Mouse (Mus musculus) intestine, embryonic 16.5 days (tissue): ENCODE data around the gene Zp3r. TPM values are rescaled to one million over a fixed set of nuclear protein-coding genes. Genes with fewer than 3 reads are reported as not detected.
"Not testable (repeated sequence)": the region's sequence is repeated elsewhere in the genome, so short reads cannot be mapped to it uniquely, and the experiment has no call there.

Source experiments
- ATAC-seq: fragments of 200-750 bp; cut with Nextera tagmentation; 2 replicates; pipeline ENCODE4 v1.8.0; 2017; ENCODE audit warnings: moderate TSS enrichment, moderate library complexity
- H3K27ac ChIP-seq: fragments of 300-500 bp; sonication (generic); 2 replicates; pipeline ENCODE4 v1.5.1; 2014; ENCODE audit warnings: mild to moderate bottlenecking, low read length
- H3K27me3 ChIP-seq: fragments of 300-500 bp; sonication (generic); replicated peaks from 2 replicates; pipeline ENCODE4 v1.6.1; 2014; ENCODE audit warnings: low read length, control low read depth, mixed read lengths; ENCODE audit not compliant: control insufficient read depth, insufficient read depth
- H3K36me3 ChIP-seq: fragments of 300-500 bp; sonication (generic); 2 replicates; pipeline ENCODE4 v1.6.1; 2014; ENCODE audit warnings: low read length, control low read depth; ENCODE audit not compliant: control insufficient read depth, insufficient read depth
- H3K4me1 ChIP-seq: fragments of 300-500 bp; sonication (generic); 2 replicates; pipeline ENCODE4 v1.6.1; 2014; ENCODE audit warnings: low read length, control low read depth, mixed read lengths; ENCODE audit not compliant: control insufficient read depth, insufficient read depth
- H3K4me2 ChIP-seq: fragments of 300-500 bp; sonication (generic); 2 replicates; pipeline ENCODE4 v1.6.1; 2014; ENCODE audit warnings: low read depth, low read length, control low read depth
- H3K4me3 ChIP-seq: fragments of 300-500 bp; sonication (generic); 2 replicates; pipeline ENCODE4 v1.5.1; 2014; ENCODE audit warnings: mild to moderate bottlenecking, low read length
- H3K9ac ChIP-seq: fragments of 300-500 bp; sonication (generic); 2 replicates; pipeline ENCODE4 v1.6.1; 2014; ENCODE audit warnings: low read depth, low read length
- H3K9me3 ChIP-seq: fragments of 300-500 bp; sonication (generic); 2 replicates; pipeline ENCODE4 v1.6.1; 2016; ENCODE audit warnings: low read length, control low read depth; ENCODE audit not compliant: control insufficient read depth
- WGBS: fragments of 180-500 bp; shearing (Covaris S2); extraction: QIAGEN DNeasy Blood & Tissue Kit; methylation state at CpG from one replicate; pipeline ENCODE4 v1.1.7; 2014; 5-methylcytosine and 5-hydroxymethylcytosine counted together
- polyA plus RNA-seq: library from polyadenylated mRNA; unstranded; fragments of >200 nt; fragmentation: Nextera tagmentation; extraction: Ambion mirVana; gene quantifications from 2 replicates; pipeline ENCODE4 v1.2.1, GENCODE M21; 2015

The Zp3r gene
- 0.09 TPM in 1 of 2 replicates, not detected in the other for polyA plus RNA-seq

DNA sequence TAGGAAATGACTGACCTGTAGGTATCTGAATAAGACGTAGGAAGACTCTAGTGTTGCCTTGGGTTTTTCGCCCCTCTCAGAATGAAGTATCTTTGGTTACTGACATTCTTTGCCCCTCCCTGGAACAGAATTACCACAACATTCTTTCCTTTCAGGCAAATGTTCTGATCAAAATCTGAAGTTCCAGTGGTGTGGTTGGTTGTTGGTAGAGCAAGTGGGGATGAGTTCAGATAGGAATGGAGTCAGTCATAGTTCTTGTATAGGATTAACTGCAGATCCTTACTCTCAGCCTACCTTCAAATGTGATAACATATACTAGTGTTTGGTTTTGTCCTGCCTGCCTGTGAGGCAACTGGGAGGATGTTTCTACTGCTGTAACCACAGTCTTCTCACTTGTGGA, at the start of gene Zp3r:
Gene Zp3r, minus strand, starts transcription at position 101 of the 400 bp plus-strand sequence.
- H3K9ac ChIP-seq, result no peak within 1 kb of the TSS
- ATAC-seq, result no peak
- H3K27ac ChIP-seq, result no peak within 1 kb of the TSS
- H3K4me1 ChIP-seq, result no peaks in the 10 kb centered on the region
- no peak within 1 kb of the TSS for H3K4me3 ChIP-seq
- H3K27me3 ChIP-seq, result no peaks in the 10 kb centered on the region
- 92% methylated on average over 2 of the region's 2 CpGs for WGBS
- H3K36me3 ChIP-seq, result no peaks in the 10 kb centered on the region
- no peak within 1 kb of the TSS for H3K4me2 ChIP-seq
- H3K9me3 ChIP-seq, result no peaks in the 10 kb centered on the region

DNA sequence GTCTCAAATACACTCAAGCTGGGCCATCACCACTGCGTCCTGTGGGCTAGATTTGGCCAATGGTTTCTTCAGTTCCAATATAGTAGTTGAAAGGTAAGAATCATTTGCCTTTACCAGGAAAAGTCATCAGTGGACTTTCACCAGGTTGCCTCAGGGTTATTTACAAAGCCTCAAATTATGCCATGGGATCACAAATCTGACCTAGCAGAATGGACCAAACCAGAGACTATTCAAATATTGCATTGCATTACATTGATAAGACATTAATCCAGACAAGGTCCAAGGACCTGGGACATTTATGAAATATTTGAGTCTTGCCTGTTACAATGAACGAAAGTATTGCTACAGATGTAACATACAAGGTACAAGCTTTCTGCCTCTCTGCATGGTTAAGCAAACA, 49.1 kb upstream of the Zp3r start:
- Histone ChIP-seq H3K4me3 (no peak overlapping the region), H3K36me3 (no peaks in the 10 kb centered on the region), H3K4me2 (no peak overlapping the region), H3K9me3 (no peaks in the 10 kb centered on the region), H3K4me1 (peaks cover 11% of the 10 kb centered on the region), H3K27me3 (no peaks in the 10 kb centered on the region), H3K9ac (no peak overlapping the region), H3K27ac (no peak overlapping the region)
- WGBS, result 75% methylated on average over 2 of the region's 2 CpGs
- ATAC-seq, result no peak

DNA sequence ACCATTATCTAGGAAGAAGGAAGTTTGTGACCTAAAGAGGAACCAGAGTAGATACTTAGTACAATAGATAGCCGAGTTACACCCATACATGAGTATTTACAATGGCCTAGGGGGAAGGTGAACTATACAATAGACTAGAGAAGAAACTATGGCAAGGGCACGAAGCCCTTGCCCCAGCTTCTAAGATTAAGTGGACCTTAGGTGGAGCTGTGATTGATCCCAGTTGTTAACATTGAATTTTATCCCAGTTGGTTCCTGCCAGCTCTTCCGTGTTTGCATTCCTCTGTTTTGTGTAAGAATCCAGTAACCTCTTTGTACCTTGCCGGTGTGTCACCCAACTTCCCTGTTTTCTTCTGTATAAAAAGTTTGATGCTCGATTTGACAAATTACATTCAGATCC, 34.2 kb upstream of the Zp3r start:
- not testable (repeated sequence) for H3K4me3 ChIP-seq, H3K4me1 ChIP-seq, H3K27me3 ChIP-seq, H3K9ac ChIP-seq, H3K27ac ChIP-seq, H3K9me3 ChIP-seq, H3K36me3 ChIP-seq, ATAC-seq, H3K4me2 ChIP-seq
- 87% methylated on average over 5 of the region's 5 CpGs for WGBS

DNA sequence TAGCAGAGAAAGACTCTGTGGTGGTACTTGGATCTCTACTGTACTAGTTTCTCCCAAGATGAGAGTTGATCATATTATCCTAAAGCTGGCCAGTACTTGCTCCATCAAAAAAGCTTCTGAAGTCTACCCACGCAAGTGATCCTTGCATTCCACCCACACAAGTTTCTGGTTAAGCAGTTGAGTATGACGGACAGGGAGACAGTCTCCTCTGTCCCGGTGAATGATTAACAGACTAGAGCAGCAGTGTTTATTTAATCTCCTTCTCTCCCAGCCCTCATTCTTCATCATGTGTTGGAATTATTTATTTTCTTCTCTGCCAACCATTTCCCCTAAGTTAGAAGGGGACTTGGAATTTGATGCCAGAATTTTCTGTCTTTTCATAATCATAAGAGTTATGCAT, 32.0 kb upstream of the Zp3r start, which contains the start of gene C4bp:
Gene C4bp, minus strand, starts transcription at position 179 of the 400 bp plus-strand sequence.
- Histone ChIP-seq H3K9ac (no peak within 1 kb of the TSS), H3K9me3 (no peaks in the 10 kb centered on the region), H3K4me3 (no peak within 1 kb of the TSS), H3K4me2 (no peak within 1 kb of the TSS), H3K27ac (no peak within 1 kb of the TSS), H3K27me3 (no peaks in the 10 kb centered on the region), H3K36me3 (no peaks in the 10 kb centered on the region), H3K4me1 (0 out of 2 replicates have a peak, but pooled peaks cover 2% of the 10 kb centered on the region)
- peak; percentile 83 for ATAC-seq
- WGBS, result 46% methylated on average over 3 of the region's 3 CpGs

DNA sequence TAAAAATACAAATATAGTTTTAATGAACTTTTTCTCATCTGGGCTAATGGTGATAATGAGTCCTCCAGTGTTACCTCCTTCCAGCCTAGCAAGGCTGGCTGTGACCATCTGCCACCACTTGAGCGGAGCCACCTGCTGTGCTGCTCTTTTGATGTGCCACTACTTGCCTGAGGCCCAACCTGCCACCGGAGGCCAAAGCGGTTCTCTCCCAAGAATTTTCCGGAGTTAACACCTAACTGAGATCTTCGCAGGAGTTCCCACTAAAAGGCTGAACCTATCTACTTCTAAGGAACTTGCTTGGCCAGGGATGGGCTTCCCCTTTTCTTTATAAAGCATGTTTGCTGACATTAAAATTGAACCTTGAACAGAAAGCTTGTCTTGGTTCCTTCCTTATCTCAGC, 30.2 kb upstream of the Zp3r start:
- H3K36me3 ChIP-seq, H3K9me3 ChIP-seq, H3K4me1 ChIP-seq, H3K4me3 ChIP-seq, ATAC-seq, H3K27me3 ChIP-seq, H3K4me2 ChIP-seq, H3K27ac ChIP-seq, H3K9ac ChIP-seq: not testable (repeated sequence)
- WGBS, result 30% methylated on average over 5 of the region's 5 CpGs

DNA sequence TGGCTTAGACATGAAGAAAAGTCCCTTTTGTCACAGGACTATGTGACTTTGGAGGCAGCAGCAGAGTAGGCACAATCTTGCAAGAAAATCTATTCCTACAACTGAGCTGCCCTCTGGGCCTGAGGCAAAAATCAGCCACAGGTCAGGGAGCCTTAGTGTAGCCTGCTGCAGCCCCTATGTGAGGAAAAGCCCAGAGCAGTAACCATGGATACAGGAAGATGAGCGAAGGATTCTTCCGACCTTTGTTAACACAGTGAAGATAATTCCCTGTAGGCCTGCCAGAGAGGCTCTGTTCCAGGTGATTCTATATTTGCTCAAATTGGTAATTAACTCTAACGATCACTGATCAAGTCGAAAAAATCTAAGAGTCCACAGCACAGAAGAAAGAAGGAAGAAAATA, 14.7 kb upstream of the Zp3r start:
- Histone ChIP-seq H3K27ac (no peak overlapping the region), H3K27me3 (no peaks in the 10 kb centered on the region), H3K36me3 (no peaks in the 10 kb centered on the region), H3K4me2 (no peak overlapping the region), H3K9me3 (no peaks in the 10 kb centered on the region), H3K9ac (no peak overlapping the region), H3K4me3 (no peak overlapping the region), H3K4me1 (0 out of 2 replicates have a peak, but pooled peaks cover 2% of the 10 kb centered on the region)
- WGBS, result 55% methylated on average over 4 of the region's 4 CpGs
- ATAC-seq, result no peak

DNA sequence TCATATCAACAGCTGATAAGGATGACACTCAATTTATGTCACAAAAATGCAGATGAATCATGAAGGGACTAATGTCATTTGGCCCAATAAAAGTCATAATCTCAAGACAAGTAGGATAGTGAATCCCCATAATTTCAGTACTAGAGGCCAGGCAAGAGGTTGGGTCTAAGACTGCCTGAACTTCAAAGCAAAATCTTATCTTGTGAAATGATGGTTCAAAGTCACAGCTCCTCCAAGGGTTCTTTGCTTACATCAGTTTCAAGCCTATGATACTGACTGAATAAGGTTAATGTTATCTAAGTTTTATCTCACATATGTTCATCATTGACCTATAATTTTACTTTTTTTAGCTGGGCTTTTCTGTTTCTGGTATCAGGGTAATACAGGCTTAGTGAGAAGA, 11.5 kb upstream of the Zp3r start:
- H3K27ac ChIP-seq, result no peak overlapping the region
- H3K4me2 ChIP-seq, result no peak overlapping the region
- H3K4me1 ChIP-seq, result 0 out of 2 replicates have a peak, but pooled peaks cover 2% of the 10 kb centered on the region
- no peaks in the 10 kb centered on the region for H3K27me3 ChIP-seq
- no peak overlapping the region for H3K4me3 ChIP-seq
- ATAC-seq, result peak; percentile 71
- no peak overlapping the region for H3K9ac ChIP-seq
- no peaks in the 10 kb centered on the region for H3K36me3 ChIP-seq
- H3K9me3 ChIP-seq, result no peaks in the 10 kb centered on the region

DNA sequence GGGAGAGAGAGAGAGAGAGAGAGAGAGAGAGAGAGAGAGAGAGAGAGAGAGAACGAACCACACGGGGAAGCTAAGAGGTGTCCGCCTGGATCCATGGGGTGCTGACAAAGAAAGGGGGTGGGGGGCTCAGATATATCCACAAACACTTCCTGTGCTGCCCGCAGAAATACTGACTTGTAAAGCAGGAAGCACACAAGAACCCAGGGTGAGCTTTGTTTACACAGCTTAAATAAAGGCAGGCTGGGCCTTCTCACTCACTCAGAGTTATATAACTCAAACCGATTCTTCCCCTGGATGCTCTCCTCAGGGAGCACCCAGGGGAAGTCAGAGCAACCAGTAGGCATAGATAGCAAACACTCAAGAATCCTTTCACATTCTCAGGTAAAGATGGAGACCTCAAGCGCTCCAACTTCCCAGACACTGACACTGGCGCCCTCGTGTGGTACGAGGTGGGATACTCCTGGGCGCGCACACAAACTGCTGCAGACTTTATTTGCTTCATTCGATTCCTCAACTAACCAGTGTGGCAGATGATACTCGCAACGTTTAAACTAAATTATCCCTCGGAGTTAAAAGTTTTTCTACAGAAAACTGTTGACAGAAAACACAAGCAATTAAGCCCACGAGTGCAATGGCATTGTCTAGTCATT, 4.5 kb upstream of the Zp3r start:
- Histone ChIP-seq H3K4me1 (no peaks in the 10 kb centered on the region), H3K27me3 (no peaks in the 10 kb centered on the region), H3K4me3 (no peak overlapping the region), H3K9ac (no peak overlapping the region), H3K4me2 (no peak overlapping the region), H3K27ac (no peak overlapping the region), H3K9me3 (no peaks in the 10 kb centered on the region), H3K36me3 (no peaks in the 10 kb centered on the region)
- WGBS, result 33% methylated on average over 16 of the region's 16 CpGs
- peak; percentile 55 for ATAC-seq

DNA sequence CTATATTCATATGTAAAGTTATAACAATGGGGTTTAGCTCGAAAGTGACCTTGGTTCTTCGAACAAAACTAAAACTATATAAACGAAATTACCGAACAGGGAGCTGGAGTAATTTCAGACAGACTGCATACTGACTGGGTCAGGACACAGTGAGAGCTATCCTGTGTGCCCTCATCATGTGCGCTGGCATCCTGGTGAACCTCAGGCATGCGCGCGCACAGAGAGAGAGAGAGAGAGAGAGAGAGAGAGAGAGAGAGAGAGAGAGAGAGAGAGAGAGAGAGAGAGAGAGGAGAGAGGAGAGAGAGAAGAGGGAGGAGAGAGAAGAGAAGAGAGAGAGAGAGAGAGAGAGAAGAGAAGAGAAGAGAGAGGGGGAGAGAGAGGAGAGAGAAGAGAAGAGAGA, 3.9 kb upstream of the Zp3r start:
- H3K4me2 ChIP-seq, result no peak overlapping the region

DNA sequence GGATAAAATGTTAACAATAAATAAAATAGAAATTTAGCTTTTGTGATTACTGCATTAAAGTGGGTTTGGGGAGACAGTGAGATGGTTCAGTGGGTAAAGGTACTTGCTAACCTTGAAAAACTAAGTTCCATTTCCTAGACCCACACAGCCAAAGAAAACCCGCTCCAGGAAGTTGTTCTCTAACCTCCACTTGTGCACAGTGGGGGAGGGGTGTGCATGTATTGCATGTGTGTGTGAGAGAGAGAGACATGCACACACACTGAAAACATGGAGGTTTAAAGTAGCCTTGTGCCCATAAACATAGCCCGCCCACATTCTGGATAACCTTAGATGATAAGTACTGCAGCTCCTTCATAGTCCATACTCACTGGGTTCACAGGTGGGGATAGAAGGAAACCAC, 33.1 kb downstream of the Zp3r start:
- Histone ChIP-seq H3K36me3 (no peaks in the 10 kb centered on the region), H3K9me3 (no peaks in the 10 kb centered on the region), H3K4me2 (no peak overlapping the region), H3K4me1 (no peaks in the 10 kb centered on the region), H3K4me3 (no peak overlapping the region), H3K27me3 (no peaks in the 10 kb centered on the region), H3K27ac (no peak overlapping the region), H3K9ac (no peak overlapping the region)
- no peak for ATAC-seq
- 82% methylated on average over 2 of the region's 2 CpGs for WGBS

More for the DNA sequence above, 3.9 kb upstream of the Zp3r start:
- no peaks in the 10 kb centered on the region for H3K36me3 ChIP-seq
- H3K4me1 ChIP-seq, result no peaks in the 10 kb centered on the region
- H3K27me3 ChIP-seq, result no peaks in the 10 kb centered on the region
- no peak overlapping the region for H3K9ac ChIP-seq
- WGBS, result 81% methylated on average over 8 of the region's 8 CpGs
- ATAC-seq, result no peak
- H3K9me3 ChIP-seq, result no peaks in the 10 kb centered on the region
- no peak overlapping the region for H3K4me3 ChIP-seq
- no peak overlapping the region for H3K27ac ChIP-seq
